17 mouse cellular contexts compared by ENCODE assay signal in genomic region chrX:52101940-52102339, GRCm38 (mm10).
"Had no signal": no experiment of that assay in that cellular context is flagged by ENCODE, and none has a peak within 500 bp of the region (broad histone marks: within the 10 kb centered on the region; RNA-seq: fewer than 3 reads in every experiment).

No protein-coding gene starts in this region.

- H3K4me2 ChIP-seq: intestine, embryonic 15.5 days; limb, embryonic 13.5 days; midbrain, embryonic 12.5 days; neural tube, embryonic 13.5 days had no signal

- H3K27me3 ChIP-seq: intestine, embryonic 15.5 days; limb, embryonic 13.5 days; midbrain, embryonic 12.5 days; neural tube, embryonic 13.5 days had no signal

- DNase-seq: kidney, postnatal 10 days; kidney, postnatal 4 days; left cerebral cortex, postnatal 4 days; lung, adult 2 months; lung, postnatal 36 days; retina, postnatal 1 day; right cerebral cortex, postnatal 25 days; thymus, adult 18-20 months; thymus, postnatal 25 days had no signal

- H3K4me3 ChIP-seq: intestine, embryonic 15.5 days; layer of hippocampus, adult 2 months; limb, embryonic 13.5 days; midbrain, embryonic 12.5 days; neural tube, embryonic 13.5 days had no signal

- ATAC-seq: intestine, embryonic 15.5 days; lung, postnatal 0 days; midbrain, embryonic 16.5 days had no signal

- H3K9me3 ChIP-seq: intestine, embryonic 15.5 days; limb, embryonic 13.5 days; midbrain, embryonic 12.5 days; neural tube, embryonic 13.5 days had no signal

- H3K9ac ChIP-seq: intestine, embryonic 15.5 days; limb, embryonic 13.5 days; midbrain, embryonic 12.5 days; neural tube, embryonic 13.5 days had no signal

- H3K36me3 ChIP-seq: intestine, embryonic 15.5 days; limb, embryonic 13.5 days; midbrain, embryonic 12.5 days; neural tube, embryonic 13.5 days had no signal

- H3K4me1 ChIP-seq: intestine, embryonic 15.5 days; limb, embryonic 13.5 days; midbrain, embryonic 12.5 days; neural tube, embryonic 13.5 days had no signal

- H3K27ac ChIP-seq: intestine, embryonic 15.5 days; layer of hippocampus, adult 2 months; limb, embryonic 13.5 days; midbrain, embryonic 12.5 days; neural tube, embryonic 13.5 days; stomach, postnatal 0 days had no signal
